Mouse (Mus musculus): ENCODE results near the gene Bhlhe40.

DNA sequence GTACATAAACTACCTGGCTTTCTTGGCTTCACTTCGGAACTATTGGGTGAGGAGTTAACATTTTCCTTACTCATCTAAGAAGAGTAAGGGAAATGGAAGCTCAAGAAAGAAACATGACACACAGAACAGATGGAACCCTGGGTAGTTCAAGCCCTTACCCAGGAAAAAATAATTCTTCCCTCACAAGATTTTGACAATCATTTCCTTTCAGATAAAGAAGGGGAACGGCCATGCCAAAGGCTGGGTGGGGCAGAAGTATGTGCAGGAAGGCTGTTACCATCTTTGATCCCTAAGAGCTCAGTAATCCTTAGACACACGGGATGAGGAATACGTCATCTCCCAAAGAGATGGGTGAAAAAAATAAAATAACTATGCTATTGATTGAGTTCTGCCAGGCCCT, 20.7 kb downstream of the Bhlhe40 start:
- TF ChIP-seq CTCF (IDR thresholded peaks at IDR 0.05; ENCODE audit: low read depth, low read length) (no peak), POLR2A (IDR thresholded peaks at IDR 0.05; ENCODE audit: borderline replicate concordance, low read depth, low read length) (no peak)

Measured in bone marrow macrophage, adult 2 months (primary cell).